Mouse (Mus musculus): ENCODE results near the gene Unc93b1. TPM values are rescaled to one million over a fixed set of nuclear protein-coding genes. Genes with fewer than 3 reads are reported as not detected.

Gene Unc93b1
- polyA plus RNA-seq (2017; shearing (Covaris generic)) = 10 to 100 TPM; 20.8 to 54.2 TPM

- ATAC-seq = peak; percentile 89
Observed at GRCm38 (mm10) chr19:3935032-3935895, at the start of gene Unc93b1. TSS of gene Unc93b1 (plus strand) at chr19:3935186.

GRCm38 (mm10) chr19:3889096-3889495 is 45.9 kb upstream of the Unc93b1 start:
- ATAC-seq = no peak

GRCm38 (mm10) chr19:3890181-3890580 is 44.8 kb upstream of the Unc93b1 start:
- no peak for ATAC-seq

GRCm38 (mm10) chr19:3893545-3894116 is 41.4 kb upstream of the Unc93b1 start:
- ATAC-seq = no peak

- no peak for ATAC-seq
Observed at GRCm38 (mm10) chr19:3894294-3894693, 40.7 kb upstream of the Unc93b1 start.

GRCm38 (mm10) chr19:3895171-3895631 is 39.8 kb upstream of the Unc93b1 start:
- no peak for ATAC-seq

GRCm38 (mm10) chr19:3896208-3896607 is 38.8 kb upstream of the Unc93b1 start:
- ATAC-seq = no peak

- ATAC-seq = no peak
Observed at GRCm38 (mm10) chr19:3897557-3897956, 37.4 kb upstream of the Unc93b1 start.

GRCm38 (mm10) chr19:3898952-3899351 is 36.0 kb upstream of the Unc93b1 start:
- no peak for ATAC-seq

- ATAC-seq = no peak
Observed at GRCm38 (mm10) chr19:3899618-3900017, 35.4 kb upstream of the Unc93b1 start.

GRCm38 (mm10) chr19:3902966-3903365 is 32.0 kb upstream of the Unc93b1 start:
- ATAC-seq = no peak

GRCm38 (mm10) chr19:3903648-3904362 is 31.2 kb upstream of the Unc93b1 start:
- no peak for ATAC-seq

GRCm38 (mm10) chr19:3904363-3904675 is 30.7 kb upstream of the Unc93b1 start:
- no peak for ATAC-seq

GRCm38 (mm10) chr19:3905261-3905969 is 29.6 kb upstream of the Unc93b1 start:
- ATAC-seq = peak; percentile 17

GRCm38 (mm10) chr19:3906326-3906725 is 28.7 kb upstream of the Unc93b1 start:
- peak; percentile 48 for ATAC-seq

GRCm38 (mm10) chr19:3906795-3907786 is 27.9 kb upstream of the Unc93b1 start, which contains the start of gene Tcirg1:
TSS of gene Tcirg1 (minus strand) at chr19:3907133.
- peak; percentile 70 for ATAC-seq

- no peak for ATAC-seq
Observed at GRCm38 (mm10) chr19:3907876-3908660, 26.9 kb upstream of the Unc93b1 start.

GRCm38 (mm10) chr19:3910206-3910605 is 24.8 kb upstream of the Unc93b1 start:
- no peak for ATAC-seq

- ATAC-seq = peak; percentile 99
Observed at GRCm38 (mm10) chr19:3912337-3913204, 22.4 kb upstream of the Unc93b1 start, which contains the start of gene Ndufs8. TSS of gene Ndufs8 (minus strand) at chr19:3912774.
